Mouse (Mus musculus): Measurements from ENCODE around the gene Ttn.

The Ttn gene

DNA sequence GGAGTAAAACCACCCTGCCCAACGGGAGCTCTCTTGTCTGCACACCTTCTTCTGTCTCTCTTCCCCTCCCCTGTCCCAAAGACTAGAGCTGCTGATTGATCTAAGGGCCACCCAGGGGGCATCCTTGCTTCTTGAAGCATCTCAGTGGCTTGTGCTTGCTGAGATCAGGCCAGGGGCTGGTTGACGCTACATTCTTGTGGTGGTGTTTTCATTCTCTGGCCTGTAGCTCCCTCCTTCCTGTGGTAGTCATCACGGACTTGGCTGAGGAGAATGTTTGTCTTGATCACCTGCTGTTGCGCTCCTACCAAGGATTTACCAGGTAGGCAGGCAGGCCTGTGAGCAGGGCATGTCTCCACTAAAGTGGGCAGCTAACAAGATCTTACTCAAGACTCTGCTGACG, 279.6 kb downstream of the Ttn start:
- DNase-seq (ENCODE audit: low read depth), result no peak

DNA sequence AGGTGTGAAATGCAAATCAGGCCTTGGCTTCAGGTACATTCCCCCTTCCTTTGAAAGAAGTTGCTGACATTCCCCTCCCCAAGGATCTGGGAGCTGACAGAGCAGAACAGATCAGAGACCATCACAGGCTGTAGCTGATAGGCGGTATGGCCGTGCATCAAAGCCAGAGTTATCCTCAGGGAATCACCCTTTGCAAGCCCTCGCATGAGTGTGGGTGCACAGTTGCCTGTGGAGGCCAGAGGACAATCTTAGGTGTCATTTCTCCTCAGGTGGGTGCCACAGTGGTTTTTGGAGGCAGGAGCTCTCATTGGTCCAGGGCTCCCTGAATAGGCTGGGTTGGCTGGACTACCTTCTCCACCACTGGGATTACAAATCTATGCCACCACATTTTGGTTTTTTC, 280.2 kb downstream of the Ttn start:
- no peak for DNase-seq (ENCODE audit: low read depth)

DNA sequence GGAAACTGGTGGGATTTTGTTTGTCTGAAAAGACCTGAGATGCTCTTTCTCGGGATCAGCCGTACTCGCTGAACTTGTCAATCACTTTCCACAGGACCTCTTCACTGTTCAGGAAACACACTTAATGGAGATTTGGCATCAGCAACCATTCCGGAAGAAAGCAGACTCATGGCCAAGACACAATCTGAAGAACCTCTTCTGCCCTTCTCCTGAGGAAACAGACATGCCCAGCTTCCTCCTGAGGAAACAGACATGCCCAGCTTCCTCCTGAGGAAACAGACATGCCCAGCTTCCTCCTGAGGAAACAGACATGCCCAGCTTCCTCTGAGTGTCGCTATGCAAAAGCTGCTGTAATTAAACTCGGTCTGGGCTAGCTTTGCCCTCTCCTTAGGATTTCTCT, 287.1 kb downstream of the Ttn start:
- peak; percentile 21 for DNase-seq (ENCODE audit: low read depth)

- no peak for DNase-seq (ENCODE audit: low read depth)
These were observed 288.6 kb downstream of the Ttn start for GRCm38 (mm10) chr2:76693765-76694164.

- DNase-seq (ENCODE audit: low read depth), result peak; percentile 88
These were observed 291.7 kb downstream of the Ttn start for GRCm38 (mm10) chr2:76690436-76691204.

DNA sequence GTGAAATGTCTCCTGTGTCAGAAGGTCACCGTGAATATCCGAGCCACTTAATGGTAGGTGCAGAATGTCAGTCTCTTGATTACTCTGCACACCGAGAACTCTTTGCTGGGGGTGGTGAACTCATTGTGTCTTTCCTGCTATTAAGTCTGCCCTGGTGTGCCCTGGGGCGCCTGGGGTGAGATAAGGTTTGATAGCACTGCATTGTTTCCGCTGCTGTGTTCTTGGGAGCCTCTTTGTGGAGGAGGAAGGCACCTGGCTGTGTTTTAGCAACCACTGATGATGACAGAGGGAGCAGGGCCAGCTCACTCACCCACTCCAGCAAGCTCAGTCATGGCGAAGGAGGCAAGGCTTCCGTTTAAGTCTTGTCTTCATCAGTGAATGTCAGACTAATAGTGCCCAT, 294.2 kb downstream of the Ttn start:
- DNase-seq (ENCODE audit: low read depth), result no peak

DNA sequence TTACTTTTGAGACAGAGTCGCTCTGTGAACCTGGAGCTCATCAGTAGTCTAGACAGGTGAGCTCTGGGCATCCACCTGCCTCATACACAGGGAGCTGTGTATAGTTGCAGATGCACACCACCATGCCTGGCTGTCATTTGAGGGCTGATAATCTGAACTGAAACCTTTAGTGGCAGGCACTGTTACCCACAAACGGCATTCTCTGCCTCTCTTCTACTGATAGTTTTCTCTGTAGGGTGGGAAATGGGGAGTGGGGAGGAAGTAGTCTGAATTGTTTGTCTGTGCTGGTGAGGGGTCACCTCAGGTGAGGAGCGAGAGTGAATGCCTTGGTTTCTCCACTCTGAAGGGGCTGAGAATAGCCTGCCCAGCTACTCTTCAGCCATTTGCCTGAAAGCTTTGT, 294.7 kb downstream of the Ttn start:
- DNase-seq (ENCODE audit: low read depth), result no peak

DNA sequence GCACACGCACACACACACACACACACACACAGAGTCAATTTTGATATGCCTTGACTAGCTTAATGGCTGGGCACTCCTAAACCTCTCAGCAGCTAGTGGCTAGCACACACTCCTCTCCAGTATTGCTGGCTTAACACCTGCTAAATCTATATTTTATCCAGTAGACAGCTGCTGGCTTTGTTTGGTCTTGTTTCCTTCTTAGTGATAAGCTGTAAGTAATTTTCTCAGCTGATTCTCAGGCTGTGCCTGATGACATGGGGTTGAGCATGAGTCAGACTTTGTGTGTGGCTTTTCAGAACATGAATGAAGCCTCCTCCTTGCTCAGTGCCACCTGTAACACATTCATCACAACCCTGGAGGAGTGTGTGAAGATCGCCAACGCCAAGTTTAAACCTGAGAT, 295.4 kb downstream of the Ttn start:
- DNase-seq (ENCODE audit: low read depth), result peak; percentile 22

- no peak for DNase-seq (ENCODE audit: low read depth)
These were observed 300.0 kb downstream of the Ttn start for GRCm38 (mm10) chr2:76682301-76682700.

GRCm38 (mm10) chr2:76676401-76677226, 305.7 kb downstream of the Ttn start:
- DNase-seq (ENCODE audit: low read depth), result peak; percentile 74

GRCm38 (mm10) chr2:76675949-76676348, 306.4 kb downstream of the Ttn start:
- peak; percentile 24 for DNase-seq (ENCODE audit: low read depth)

- DNase-seq (ENCODE audit: low read depth), result peak; percentile 26
These were observed 306.9 kb downstream of the Ttn start for GRCm38 (mm10) chr2:76675451-76675850.

DNA sequence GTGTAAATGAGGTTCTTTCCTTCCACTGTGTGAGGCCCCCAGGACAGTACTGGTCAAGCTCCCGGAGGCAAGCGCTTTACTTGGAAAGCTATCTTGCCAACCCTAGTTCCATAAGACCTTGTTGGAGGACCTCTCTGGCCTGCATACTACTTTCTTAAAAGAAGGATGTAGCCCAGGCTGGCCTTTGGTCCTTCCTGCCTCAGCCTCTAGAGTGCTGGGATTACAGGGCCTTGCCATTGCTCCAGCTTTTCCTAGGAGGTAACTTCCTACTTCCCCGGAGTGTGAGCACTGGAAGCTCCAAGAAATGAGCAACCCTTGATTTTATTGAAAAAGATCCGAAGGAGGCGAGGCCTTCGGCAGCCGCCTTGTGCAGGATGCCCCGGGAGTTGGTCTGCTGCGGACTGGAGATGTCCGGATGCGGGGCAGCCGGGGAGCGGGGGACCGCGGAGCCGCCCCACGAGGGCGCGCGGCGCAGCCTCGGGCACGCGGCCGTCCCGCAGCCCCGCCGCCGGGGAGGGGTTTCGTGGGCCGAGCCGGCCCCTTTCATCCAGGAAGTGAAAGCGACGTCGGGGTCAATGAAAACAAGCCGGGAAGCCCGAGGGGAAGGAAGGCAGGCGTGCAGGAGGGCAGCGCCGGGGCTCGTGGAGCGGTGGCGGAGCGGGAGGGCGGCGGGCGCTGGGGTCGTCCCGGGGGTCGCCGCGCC, 307.5 kb downstream of the Ttn start, which contains the start of gene Plekha3:
TSS of gene Plekha3 (plus strand) at position 557 of the 703 bp plus-strand sequence.
- DNase-seq (ENCODE audit: low read depth), result peak; percentile 75

- DNase-seq (ENCODE audit: low read depth), result peak; percentile 86
These were observed 308.8 kb downstream of the Ttn start for GRCm38 (mm10) chr2:76673472-76674081.

DNA sequence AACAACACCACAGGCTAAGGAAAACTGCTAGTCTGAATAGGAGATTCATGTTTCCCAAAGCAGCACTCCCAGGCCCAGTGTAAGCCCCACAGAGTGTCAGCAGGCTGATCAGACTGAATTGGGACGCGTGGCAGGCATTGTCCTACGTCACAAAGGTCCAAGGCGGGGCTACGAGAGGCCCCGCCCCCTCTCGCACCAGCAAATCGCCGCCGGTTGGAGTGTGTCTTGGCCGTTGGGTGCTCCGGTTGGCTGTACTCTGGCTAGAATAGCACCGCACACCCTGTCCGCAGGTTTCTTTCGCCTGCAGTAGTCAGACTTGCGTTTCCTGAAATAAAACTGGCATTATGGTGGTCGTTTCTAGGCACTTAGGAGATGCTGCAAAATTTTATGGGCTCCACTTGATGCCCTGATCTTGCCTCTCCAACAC, 309.4 kb downstream of the Ttn start, which contains the start of gene Fkbp7:
TSS of gene Fkbp7 (minus strand) at position 151 of the 427 bp plus-strand sequence.
- DNase-seq (ENCODE audit: low read depth), result peak; percentile 96

- DNase-seq (ENCODE audit: low read depth), result peak; percentile 67
These were observed 310.1 kb downstream of the Ttn start for GRCm38 (mm10) chr2:76672134-76672745.

DNA sequence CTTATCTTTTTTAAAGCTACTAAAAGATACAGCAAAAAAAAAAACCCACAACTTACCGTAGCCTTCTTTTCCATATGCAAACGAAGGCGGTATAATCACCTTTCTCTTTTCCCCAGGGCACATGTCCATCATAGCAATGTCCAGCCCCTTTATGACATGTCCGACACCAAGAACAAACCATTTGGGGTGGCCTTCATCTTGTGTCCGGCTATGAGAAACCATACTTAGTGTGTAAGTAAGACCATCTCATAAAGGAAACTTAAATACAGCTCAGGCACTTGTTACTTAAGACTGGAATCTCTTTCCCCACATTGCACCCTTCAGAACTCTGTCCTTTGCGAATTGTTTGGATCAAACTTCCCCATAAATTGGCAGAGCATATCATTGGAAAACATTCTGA, 310.7 kb downstream of the Ttn start:
- peak; percentile 62 for DNase-seq (ENCODE audit: low read depth)

DNA sequence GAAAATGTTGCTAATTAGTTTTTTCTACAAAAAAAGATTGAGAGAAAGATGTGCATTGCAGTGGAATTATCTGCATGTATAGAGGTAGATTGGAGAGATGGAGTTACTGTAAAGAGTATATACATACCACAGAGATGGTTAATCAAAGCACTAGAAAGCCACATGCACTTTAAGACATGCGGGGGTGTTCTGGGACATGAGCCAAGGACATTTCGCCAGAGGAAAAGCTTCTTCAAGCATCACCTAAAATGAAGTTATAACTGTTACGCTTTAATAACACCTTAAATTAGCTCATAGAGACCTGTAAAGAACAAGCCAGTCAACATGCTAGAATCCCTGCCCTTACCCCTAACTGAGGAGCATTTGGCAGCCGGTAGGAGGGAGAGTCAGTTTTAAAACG, 315.1 kb downstream of the Ttn start:
- DNase-seq (ENCODE audit: low read depth), result no peak

- DNase-seq (ENCODE audit: low read depth), result no peak
These were observed 316.8 kb downstream of the Ttn start for GRCm38 (mm10) chr2:76665531-76665930.

DNA sequence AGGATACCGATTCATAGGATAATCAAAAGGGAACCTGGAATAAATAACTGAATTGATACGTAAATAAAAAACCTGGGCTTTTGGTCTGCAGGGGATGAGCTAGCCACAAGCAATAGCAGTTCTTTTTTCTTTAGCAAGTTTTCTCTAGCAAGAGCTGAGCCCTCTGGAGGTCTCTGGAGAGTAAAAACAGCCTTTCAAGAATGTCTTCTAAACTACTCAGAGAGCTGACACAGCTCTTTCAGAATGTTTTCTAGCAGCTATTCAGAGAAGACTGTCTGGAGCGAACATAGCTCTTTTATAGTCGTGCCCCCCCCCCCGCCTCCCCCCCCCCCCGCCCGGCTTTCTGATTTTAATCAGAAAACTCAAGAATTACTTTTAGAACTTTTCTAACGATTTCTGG, 322.9 kb downstream of the Ttn start:
- no peak for DNase-seq (ENCODE audit: low read depth)

GRCm38 (mm10) chr2:76658551-76658950, 323.8 kb downstream of the Ttn start:
- DNase-seq (ENCODE audit: low read depth), result no peak

- DNase-seq (ENCODE audit: low read depth), result peak; percentile 70
These were observed 326.4 kb downstream of the Ttn start for GRCm38 (mm10) chr2:76655982-76656381.

All from 416B (cell line).